Comparison of ENCODE assay signal across 10 mouse cellular contexts in the genomic region with DNA sequence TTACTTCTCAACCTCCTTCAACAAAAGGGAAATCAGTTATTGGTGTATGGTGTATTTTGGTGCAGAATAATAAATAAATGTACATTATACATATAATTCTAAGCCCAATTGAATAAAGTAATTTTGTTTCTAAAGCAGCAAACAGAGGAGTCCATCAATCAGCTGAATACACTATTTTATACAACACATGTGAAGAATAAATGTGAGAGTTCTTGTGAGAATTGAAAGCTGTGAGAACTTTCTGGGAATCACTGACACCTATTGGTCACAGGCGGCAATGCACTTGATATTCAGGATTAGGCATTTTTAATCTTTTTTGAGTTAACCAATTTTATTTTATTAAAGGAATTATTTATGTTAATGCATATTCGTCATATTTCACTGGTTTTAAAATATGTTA.
DNase-seq lines count a peak whose midpoint lies in the region; TF ChIP-seq lines count a peak whose summit lies in the region.
"Had no signal": no experiment of that assay in that cellular context is flagged by ENCODE, and none has a peak within 500 bp of the region (broad histone marks: within the 10 kb centered on the region; RNA-seq: fewer than 3 reads in every experiment).

No protein-coding gene starts in this region.

- H3K4me3 ChIP-seq in liver, adult 2 months (ENCODE audit: insufficient read depth, low read depth, low read length), result no peak overlapping the region
- H3K4me3 ChIP-seq: liver, embryonic 15.5 days had no signal

- WGBS in liver, adult 2 months, result 2% methylated on average over 2 of the region's 2 CpGs

- no peak for TF ChIP-seq POLR2A in liver, adult 2 months (IDR thresholded peaks at IDR 0.05; ENCODE audit: extremely low read depth, insufficient read depth, low read length)

- H3K36me3 ChIP-seq in liver, adult 2 months (ENCODE audit: control insufficient read depth, insufficient read depth, low read length), result no peaks in the 10 kb centered on the region
- H3K36me3 ChIP-seq: liver, embryonic 15.5 days had no signal

- no peak overlapping the region for H3K9ac ChIP-seq in liver, adult 2 months (ENCODE audit: low read depth, low read length)
- H3K9ac ChIP-seq: liver, embryonic 15.5 days had no signal

- H3K27ac ChIP-seq in liver, adult 2 months (replicated peaks; ENCODE audit: insufficient read depth, low read depth, low read length), result no peak overlapping the region
- H3K27ac ChIP-seq: liver, embryonic 15.5 days had no signal

- no peaks in the 10 kb centered on the region for H3K79me2 ChIP-seq in liver, adult 2 months (ENCODE audit: control insufficient read depth, insufficient read depth, low read length)

- TF ChIP-seq CTCF in liver, adult 2 months (IDR thresholded peaks at IDR 0.05; ENCODE audit: low read depth, low read length), result 0 out of 2 replicates have a peak, but pooled peaks have one; percentile 11

- no peaks in the 10 kb centered on the region for H3K4me1 ChIP-seq in liver, adult 2 months (ENCODE audit: control insufficient read depth, insufficient read depth, low read length)
- H3K4me1 ChIP-seq: liver, embryonic 15.5 days had no signal

- peak; percentile 7 to 18 for DNase-seq in cerebellum, postnatal 25 days
- DNase-seq in cerebellum, adult 11-12 months, result no peak
- peak; percentile 7 for DNase-seq in liver, adult 2 months (ENCODE audit: extremely low read depth, low read depth, low spot score)
- no peak for DNase-seq in liver
- peak; percentile 10 for DNase-seq in R1 (ENCODE audit: low read depth, low spot score)
- DNase-seq in layer of hippocampus, postnatal 10 days (ENCODE audit: low spot score in 2 of 2), result peak; percentile 25 to 44
- DNase-seq in adrenal gland, postnatal 25 days, result no peak
- no peak for DNase-seq in urinary bladder, postnatal 14 days (ENCODE audit: low spot score)
- DNase-seq: heart, postnatal 4 days had no signal

- H3K27me3 ChIP-seq in liver, adult 2 months (ENCODE audit: control insufficient read depth, insufficient read depth, low read length), result no peaks in the 10 kb centered on the region
- H3K27me3 ChIP-seq: liver, embryonic 15.5 days had no signal

Comparison
In these comparisons a context has a peak if more than half of its experiments do, and no peak if none do; other contexts are left out.
1. DNase-seq: peak in cerebellum, postnatal 25 days (2 of 2), liver, adult 2 months (single experiment), R1 (single experiment) and layer of hippocampus, postnatal 10 days (2 of 2); none in cerebellum, adult 11-12 months (single experiment), liver (single experiment), adrenal gland, postnatal 25 days (single experiment) and urinary bladder, postnatal 14 days (single experiment).